Comparison of ENCODE assay signal across 8 mouse cellular contexts in genomic region chr19:5874391-5874968, GRCm38 (mm10). TPM values are rescaled to one million over a fixed set of nuclear protein-coding genes. Genes with fewer than 3 reads are reported as not detected.
DNase-seq lines count a peak whose midpoint lies in the region; ATAC-seq and TF ChIP-seq lines count a peak whose summit lies in the region.

No protein-coding gene starts in this region.

- H3K27me3 ChIP-seq in heart, embryonic 14.5 days (ENCODE audit: control insufficient read depth, insufficient read depth, low read length), result no peaks in the 10 kb centered on the region
- no peaks in the 10 kb centered on the region; the same call in 1 of the 2 replicates for H3K27me3 ChIP-seq in G1E (ENCODE audit: insufficient read depth, low read length)
- no peaks in the 10 kb centered on the region for H3K27me3 ChIP-seq in hindbrain, embryonic 11.5 days (ENCODE audit: control insufficient read depth, insufficient read depth, low read length)
- H3K27me3 ChIP-seq in midbrain, embryonic 12.5 days, result no peaks in the 10 kb centered on the region

- H3K36me3 ChIP-seq in heart, embryonic 14.5 days (ENCODE audit: control insufficient read depth, insufficient read depth, low read length), result peaks cover 26% of the 10 kb centered on the region
- peaks cover 43% of the 10 kb centered on the region for H3K36me3 ChIP-seq in G1E (replicated peaks)
- no peaks in the 10 kb centered on the region for H3K36me3 ChIP-seq in hindbrain, embryonic 11.5 days (ENCODE audit: control insufficient read depth, insufficient read depth, low read length)
- H3K36me3 ChIP-seq in midbrain, embryonic 12.5 days, result peaks cover 21% of the 10 kb centered on the region; the same call in 1 of the 2 replicates

- 13% methylated on average over 13 of the region's 13 CpGs for WGBS in heart, embryonic 14.5 days
- 13% methylated on average over 13 of the region's 13 CpGs for WGBS in hindbrain, embryonic 11.5 days
- 11% methylated on average over 13 of the region's 13 CpGs for whole genome bisulfite sequencing in midbrain, embryonic 12.5 days

- peak overlapping the region; percentile 71 to 96 for H3K4me3 ChIP-seq in heart, embryonic 14.5 days (ENCODE audit: control insufficient read depth in 1 of 2, insufficient read depth in 1 of 2, low read depth in 1 of 2, low read length in 2 of 2)
- H3K4me3 ChIP-seq in G1E (ENCODE audit: low read depth, low read length), result peak overlapping the region; percentile 87
- H3K4me3 ChIP-seq in hindbrain, embryonic 11.5 days (ENCODE audit: low read depth, low read length), result peak overlapping the region; percentile 81
- H3K4me3 ChIP-seq in midbrain, embryonic 12.5 days, result peak overlapping the region; percentile 80

- TF ChIP-seq CTCF in G1E (IDR thresholded peaks at IDR 0.05; ENCODE audit: low read depth, low read length), result no peak

- no peak for ATAC-seq in heart, embryonic 14.5 days (ENCODE audit: insufficient number of reproducible peaks, insufficient read depth, low FRiP score, low read depth)
- no peak for ATAC-seq in G1E (ENCODE audit: extremely low read depth, insufficient number of reproducible peaks, low FRiP score, poor library complexity, severe bottlenecking)
- no peak for ATAC-seq in hindbrain, embryonic 11.5 days (ENCODE audit: low FRiP score)
- ATAC-seq in midbrain, embryonic 12.5 days (ENCODE audit: low FRiP score, low read depth), result no peak
- no peak for ATAC-seq in inflammation-experienced regulatory T-cells, adult 6 months

- H3K9ac ChIP-seq in heart, embryonic 14.5 days (ENCODE audit: low read length), result peak overlapping the region; percentile 85
- peak overlapping the region; percentile 88 for H3K9ac ChIP-seq in hindbrain, embryonic 11.5 days (ENCODE audit: low read depth, low read length)
- H3K9ac ChIP-seq in midbrain, embryonic 12.5 days (replicated peaks), result peak overlapping the region; percentile 82

- no peak for DNase-seq in heart, postnatal 36 days
- DNase-seq in G1E (ENCODE audit: low spot score), result no peak
- DNase-seq in hindbrain, embryonic 11.5 days (ENCODE audit: low spot score), result no peak
- DNase-seq in frontal cortex, postnatal 14 days (ENCODE audit: low spot score in 2 of 2), result no peak
- no peak for DNase-seq in natural killer cell, adult 2 months (ENCODE audit: low spot score in 2 of 2)

- intact Hi-C loops in heart, postnatal 36 days (cut with DNase I), result no loop called here

- no peaks in the 10 kb centered on the region for H3K9me3 ChIP-seq in heart, embryonic 14.5 days (ENCODE audit: control insufficient read depth, low read length)
- H3K9me3 ChIP-seq in G1E (replicated peaks), result no peaks in the 10 kb centered on the region
- no peaks in the 10 kb centered on the region for H3K9me3 ChIP-seq in hindbrain, embryonic 11.5 days (ENCODE audit: control insufficient read depth, low read length)
- H3K9me3 ChIP-seq in midbrain, embryonic 12.5 days, result no peaks in the 10 kb centered on the region

- H3K4me1 ChIP-seq in heart, embryonic 14.5 days (ENCODE audit: control insufficient read depth in 2 of 2, insufficient read depth in 2 of 2, low read length in 2 of 2), result peaks cover 22 to 56% of the 10 kb centered on the region in 2 experiments
- peaks cover 64% of the 10 kb centered on the region for H3K4me1 ChIP-seq in G1E (ENCODE audit: insufficient read depth, low read depth, low read length)
- H3K4me1 ChIP-seq in hindbrain, embryonic 11.5 days (replicated peaks; ENCODE audit: control insufficient read depth, insufficient read depth, low read length), result peaks cover 4% of the 10 kb centered on the region; the same call in 1 of the 2 replicates
- peaks cover 36% of the 10 kb centered on the region for H3K4me1 ChIP-seq in midbrain, embryonic 12.5 days

- peak overlapping the region; percentile 96 for H3K4me2 ChIP-seq in heart, embryonic 14.5 days (ENCODE audit: low read length)
- H3K4me2 ChIP-seq in hindbrain, embryonic 11.5 days (replicated peaks; ENCODE audit: low read depth, low read length), result peak overlapping the region; percentile 64
- H3K4me2 ChIP-seq in midbrain, embryonic 12.5 days (replicated peaks), result peak overlapping the region; percentile 88

- H3K27ac ChIP-seq in heart, embryonic 14.5 days (replicated peaks in 1 of 2; ENCODE audit: control insufficient read depth in 1 of 2, insufficient read depth in 1 of 2, low read depth in 2 of 2, low read length in 2 of 2), result peak overlapping the region in 1 of 2 experiments; percentile 64; a peak in 2 of 4 replicates
- H3K27ac ChIP-seq in hindbrain, embryonic 11.5 days (ENCODE audit: low read depth, low read length), result no peak overlapping the region
- H3K27ac ChIP-seq in midbrain, embryonic 12.5 days (replicated peaks), result peak overlapping the region; percentile 65; the same call in 1 of the 2 replicates

RNA-seq across cellular contexts. Expression of gene Frmd8, which starts 0.6 kb away (rescaled TPM):
- 18.5 and 19.2 TPM in 2 replicates for polyA plus RNA-seq in heart, embryonic 14.5 days (2014; fragmentation: Nextera tagmentation; extraction: Ambion mirVana)
- 10 to 100 TPM; 11.4 to 11.7 TPM for total RNA-seq in heart, postnatal 36 days (2021)
- 8.9 and 15.1 TPM in 2 replicates for total RNA-seq in G1E (2014; fragmentation: Nextera tagmentation)
- 14.5 and 15.2 TPM in 2 replicates for total RNA-seq in G1E (2017)
- 21.0 and 21.9 TPM in 2 replicates for polyA plus RNA-seq in G1E (2012)
- 14.9 and 15.8 TPM in 2 replicates for polyA plus RNA-seq in hindbrain, embryonic 11.5 days (2014; fragmentation: Nextera tagmentation; extraction: Ambion mirVana)
- polyA plus RNA-seq in midbrain, embryonic 12.5 days (2016; fragmentation: Nextera tagmentation; extraction: Ambion mirVana), result 22.3 and 24.8 TPM in 2 replicates
- polyA plus RNA-seq in inflammation-experienced regulatory T-cells, adult 6 months (2017; shearing (Covaris generic)), result 10 to 100 TPM; 57.3 to 71.3 (median 60.1) TPM

RNA-seq across cellular contexts. Expression of gene Slc25a45, which starts 3.1 kb away (rescaled TPM):
- 1.7 and 2.8 TPM in 2 replicates for polyA plus RNA-seq in heart, embryonic 14.5 days (2014; fragmentation: Nextera tagmentation; extraction: Ambion mirVana)
- 1 to 10 TPM; 3.4 to 4.2 TPM for total RNA-seq in heart, postnatal 36 days (2021)
- total RNA-seq in G1E (2014; fragmentation: Nextera tagmentation) (3.5 and 6.4 TPM in 2 replicates), G1E (2017) (10.9 and 12.5 TPM in 2 replicates)
- 0.68 and 0.93 TPM in 2 replicates for polyA plus RNA-seq in G1E (2012)
- polyA plus RNA-seq in hindbrain, embryonic 11.5 days (2014; fragmentation: Nextera tagmentation; extraction: Ambion mirVana), result 1.0 and 1.1 TPM in 2 replicates
- 1.9 and 3.4 TPM in 2 replicates for polyA plus RNA-seq in midbrain, embryonic 12.5 days (2016; fragmentation: Nextera tagmentation; extraction: Ambion mirVana)
- polyA plus RNA-seq in inflammation-experienced regulatory T-cells, adult 6 months (2017; shearing (Covaris generic)), result 10 to 100 TPM; 48.8 to 54.8 (median 54.1) TPM

RNA-seq across cellular contexts. Expression of gene Tigd3, which starts 19.5 kb away (rescaled TPM):
- 1.1 and 1.8 TPM in 2 replicates for polyA plus RNA-seq in heart, embryonic 14.5 days (2014; fragmentation: Nextera tagmentation; extraction: Ambion mirVana)
- total RNA-seq in heart, postnatal 36 days (2021), result under 1 TPM; 0.57 to 0.64 TPM
- total RNA-seq in G1E (2014; fragmentation: Nextera tagmentation), result 0.90 and 2.1 TPM in 2 replicates
- total RNA-seq in G1E (2017), result 2.0 and 2.4 TPM in 2 replicates
- 0.70 and 1.0 TPM in 2 replicates for polyA plus RNA-seq in G1E (2012)
- polyA plus RNA-seq in hindbrain, embryonic 11.5 days (2014; fragmentation: Nextera tagmentation; extraction: Ambion mirVana), result 7.0 and 7.5 TPM in 2 replicates
- 11.1 and 11.4 TPM in 2 replicates for polyA plus RNA-seq in midbrain, embryonic 12.5 days (2016; fragmentation: Nextera tagmentation; extraction: Ambion mirVana)
- polyA plus RNA-seq in inflammation-experienced regulatory T-cells, adult 6 months (2017; shearing (Covaris generic)), result 1 to 10 TPM in 1 of 3 experiments, under 1 TPM in 2; 0.36 to 1.1 (median 0.66) TPM

RNA-seq across cellular contexts. Expression of gene Dpf2, which starts 38.3 kb away (rescaled TPM):
- 85.8 and 86.9 TPM in 2 replicates for polyA plus RNA-seq in heart, embryonic 14.5 days (2014; fragmentation: Nextera tagmentation; extraction: Ambion mirVana)
- 10 to 100 TPM; 75.8 to 96.2 TPM for total RNA-seq in heart, postnatal 36 days (2021)
- total RNA-seq in G1E (2014; fragmentation: Nextera tagmentation) (126 and 142 TPM in 2 replicates), G1E (2017) (152 and 196 TPM in 2 replicates)
- polyA plus RNA-seq in G1E (2012), result 42.1 and 68.8 TPM in 2 replicates
- polyA plus RNA-seq in hindbrain, embryonic 11.5 days (2014; fragmentation: Nextera tagmentation; extraction: Ambion mirVana), result 154 and 171 TPM in 2 replicates
- polyA plus RNA-seq in midbrain, embryonic 12.5 days (2016; fragmentation: Nextera tagmentation; extraction: Ambion mirVana), result 171 and 185 TPM in 2 replicates
- polyA plus RNA-seq in inflammation-experienced regulatory T-cells, adult 6 months (2017; shearing (Covaris generic)), result 100 to 1,000 TPM; 157 to 198 (median 189) TPM

RNA-seq across cellular contexts. Expression of gene Cdc42ep2, which starts 50.1 kb away (rescaled TPM):
- polyA plus RNA-seq in heart, embryonic 14.5 days (2014; fragmentation: Nextera tagmentation; extraction: Ambion mirVana), result 9.1 and 9.7 TPM in 2 replicates
- 1 to 10 TPM; 9.3 to 9.5 TPM for total RNA-seq in heart, postnatal 36 days (2021)
- total RNA-seq in G1E (2014; fragmentation: Nextera tagmentation) (1.8 and 2.1 TPM in 2 replicates), G1E (2017) (2.2 and 3.6 TPM in 2 replicates)
- polyA plus RNA-seq in G1E (2012), result 0.66 and 0.76 TPM in 2 replicates
- 3.4 TPM in 2 replicates for polyA plus RNA-seq in hindbrain, embryonic 11.5 days (2014; fragmentation: Nextera tagmentation; extraction: Ambion mirVana)
- 3.6 and 3.8 TPM in 2 replicates for polyA plus RNA-seq in midbrain, embryonic 12.5 days (2016; fragmentation: Nextera tagmentation; extraction: Ambion mirVana)
- polyA plus RNA-seq in inflammation-experienced regulatory T-cells, adult 6 months (2017; shearing (Covaris generic)), result under 1 TPM in 2 of 3 experiments, not detected in 1; 0.32 to 0.52 TPM

Comparison
In these comparisons a context has a peak if more than half of its experiments do, and no peak if none do; other contexts are left out.
1. RNA of gene Slc25a45, which starts 3.1 kb away (polyA plus RNA-seq): 48.8 to 54.8 TPM in inflammation-experienced regulatory T-cells, adult 6 months; 1.9 to 3.4 TPM in midbrain, embryonic 12.5 days, 1.7 to 2.8 TPM in heart, embryonic 14.5 days, 1.0 to 1.1 TPM in hindbrain, embryonic 11.5 days and 0.68 to 0.93 TPM in G1E; every median in the first group is over 10 times any median in the second.
2. Peak in every context shown above with its lines, with median percentiles within 50 percentile points of each other: H3K4me2 ChIP-seq, H3K4me3 ChIP-seq and H3K9ac ChIP-seq.